Mouse (Mus musculus) brown adipose tissue, adult 24 weeks (tissue): ENCODE data around the gene Zc3h7a. TPM values are rescaled to one million over a fixed set of nuclear protein-coding genes. Genes with fewer than 3 reads are reported as not detected.

ENCODE experiments used
- H3K27ac ChIP-seq: fragments of 200-500 bp; replicated peaks from 2 replicates; pipeline ENCODE4 v1.5.1; 2012; ENCODE audit warnings: low read depth, mild to moderate bottlenecking, low read length
- H3K4me1 ChIP-seq: fragments of 200-500 bp; 2 replicates; pipeline ENCODE4 v1.6.1; 2012; ENCODE audit warnings: low read length, mixed read lengths; ENCODE audit not compliant: control insufficient read depth, insufficient read depth, insufficient read length
- H3K4me3 ChIP-seq: fragments of 200-500 bp; 2 replicates; pipeline ENCODE4 v1.5.1; 2012; ENCODE audit warnings: low read depth, mild to moderate bottlenecking, low read length, moderate library complexity; ENCODE audit not compliant: insufficient read depth
- polyA plus RNA-seq: library from polyadenylated mRNA; stranded (reverse); fragments of >200 nt; gene quantifications from 2 replicates; pipeline ENCODE4 v1.2.4, GENCODE M21; 2012; ENCODE audit not compliant: missing spikeins, insufficient read depth, insufficient read length

Zc3h7a gene
- polyA plus RNA-seq, 1 experiment = 24.2 TPM

DNA sequence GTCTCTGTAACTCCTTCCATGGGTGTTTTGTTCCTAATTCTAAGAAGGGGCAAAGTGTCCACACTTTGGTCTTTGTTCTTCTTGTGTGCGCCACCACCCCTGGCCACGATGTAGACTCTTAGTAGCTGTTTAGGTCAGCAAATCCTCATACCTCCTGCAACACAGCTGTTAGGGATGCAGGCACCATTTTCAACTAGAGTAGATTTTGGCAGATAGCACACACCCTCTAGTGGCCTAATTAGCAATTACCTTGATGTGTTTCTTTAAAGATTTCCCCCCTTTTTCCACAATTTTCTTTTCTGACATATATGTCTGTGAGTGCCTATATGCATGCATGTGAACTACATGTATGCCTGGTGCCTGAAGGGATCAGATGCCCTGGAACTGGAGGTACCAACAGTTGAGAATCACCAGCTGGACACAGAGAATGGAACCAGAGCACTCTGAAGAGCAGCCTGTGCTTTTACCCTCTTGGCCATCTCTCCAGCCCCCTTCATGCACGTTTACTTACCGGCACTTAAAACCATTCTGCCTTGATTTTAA, 66.9 kb downstream of the Zc3h7a start:
- Histone ChIP-seq H3K27ac (no peak overlapping the region), H3K4me3 (no peak overlapping the region)

DNA sequence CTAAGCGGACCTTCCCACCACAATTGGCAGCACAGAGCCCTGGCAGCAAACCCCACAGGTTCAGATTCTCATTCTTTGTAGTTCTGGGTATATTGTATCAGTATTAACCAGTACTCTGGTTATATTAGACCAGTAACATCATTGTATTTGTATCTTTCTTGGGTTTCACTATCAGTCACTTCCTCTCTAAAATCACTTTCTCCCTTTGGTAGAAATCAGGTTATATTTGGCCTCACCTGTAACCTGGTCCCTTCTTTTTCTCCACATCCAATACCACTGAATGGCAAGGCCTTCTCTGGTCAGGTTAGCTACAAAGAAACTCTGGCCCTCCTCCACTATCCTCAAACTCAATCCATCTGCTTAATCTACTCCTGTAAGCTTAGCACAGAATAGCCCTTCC, 71.3 kb downstream of the Zc3h7a start:
- no peak overlapping the region for H3K4me3 ChIP-seq
- H3K4me1 ChIP-seq = no peaks in the 10 kb centered on the region
- H3K27ac ChIP-seq = no peak overlapping the region

More for the DNA sequence above, 66.9 kb downstream of the Zc3h7a start:
- H3K4me1 ChIP-seq = no peaks in the 10 kb centered on the region

DNA sequence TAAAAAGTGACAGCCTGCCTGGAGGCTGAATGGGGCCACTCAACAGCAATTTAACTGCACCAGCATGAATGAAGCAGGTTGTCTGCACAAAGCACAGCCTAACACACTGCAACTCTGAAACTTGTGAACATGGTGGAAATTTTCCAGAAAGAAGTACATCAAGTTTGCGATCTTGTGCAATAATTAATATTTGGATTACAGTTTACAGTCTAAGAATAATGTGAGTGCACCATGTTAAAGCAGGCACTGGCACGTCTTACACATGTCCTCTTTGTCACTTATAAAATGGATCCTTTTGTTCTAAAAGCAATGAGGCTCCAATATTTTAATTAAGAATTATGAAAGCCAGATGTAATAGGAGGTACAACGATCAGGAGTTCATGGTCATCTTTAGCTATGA, 78.9 kb downstream of the Zc3h7a start:
- H3K27ac ChIP-seq = no peak overlapping the region

GRCm38 (mm10) chr16:11093717-11094386, 82.3 kb downstream of the Zc3h7a start:
- no peak overlapping the region for H3K4me3 ChIP-seq
- peaks cover 18% of the 10 kb centered on the region for H3K4me1 ChIP-seq
- H3K27ac ChIP-seq = no peak overlapping the region

More for the DNA sequence above, 78.9 kb downstream of the Zc3h7a start:
- Histone ChIP-seq H3K4me1 (peaks cover 3% of the 10 kb centered on the region; the same call in 1 of the 2 replicates), H3K4me3 (no peak overlapping the region)

DNA sequence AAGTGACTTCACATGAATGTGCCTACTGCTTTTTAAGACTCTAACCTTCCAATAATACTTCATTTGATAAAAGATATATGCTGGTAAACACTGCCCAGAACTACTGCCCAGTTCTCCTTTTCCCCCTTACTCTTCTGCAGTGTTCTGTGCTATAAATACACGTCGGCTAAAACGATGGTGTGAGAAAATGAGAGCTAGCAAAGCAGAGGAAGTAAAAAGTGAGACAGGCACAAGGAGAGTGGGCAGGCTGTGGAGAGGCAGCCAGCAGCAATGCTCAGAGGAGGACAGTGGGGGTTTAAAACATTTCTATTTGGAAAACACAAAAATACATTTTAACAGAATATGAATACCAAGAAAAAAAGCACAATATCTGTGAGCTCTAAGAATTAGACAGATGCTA, 83.7 kb downstream of the Zc3h7a start:
- no peak overlapping the region for H3K4me3 ChIP-seq
- peaks cover 18% of the 10 kb centered on the region for H3K4me1 ChIP-seq
- H3K27ac ChIP-seq = peak overlapping the region; percentile 19

GRCm38 (mm10) chr16:11092061-11092460, 84.1 kb downstream of the Zc3h7a start:
- Histone ChIP-seq H3K27ac (peak overlapping the region; percentile 76), H3K4me3 (no peak overlapping the region), H3K4me1 (peaks cover 18% of the 10 kb centered on the region)

GRCm38 (mm10) chr16:11090836-11091570, 85.2 kb downstream of the Zc3h7a start:
- Histone ChIP-seq H3K4me1 (peaks cover 18% of the 10 kb centered on the region), H3K27ac (peak overlapping the region; percentile 76; the same call in 1 of the 2 replicates), H3K4me3 (no peak overlapping the region)

- Histone ChIP-seq H3K27ac (no peak overlapping the region), H3K4me1 (peaks cover 15% of the 10 kb centered on the region), H3K4me3 (no peak overlapping the region)
Measured at GRCm38 (mm10) chr16:11086856-11087588, 89.2 kb downstream of the Zc3h7a start.

Other genes starting within 250 kb of the Zc3h7a start
- 6.4 and 7.7 TPM in 2 replicates for gene Snn, start 115.4 kb downstream of the Zc3h7a start, polyA plus RNA-seq
- gene Litaf, start 110.2 kb downstream of the Zc3h7a start, polyA plus RNA-seq = 15.6 and 17.6 TPM in 2 replicates
- 12.3 and 12.6 TPM in 2 replicates for gene Txndc11, start 41.7 kb downstream of the Zc3h7a start, polyA plus RNA-seq
- 49.0 and 53.6 TPM in 2 replicates for gene Rsl1d1, start 26.9 kb upstream of the Zc3h7a start, polyA plus RNA-seq
- gene Gspt1, start 77.9 kb upstream of the Zc3h7a start, polyA plus RNA-seq = 97.8 and 117 TPM in 2 replicates
- gene Tnfrsf17, start 137.4 kb upstream of the Zc3h7a start, polyA plus RNA-seq = not detected in 2 replicates
- 1.7 and 3.6 TPM in 2 replicates for gene Snx29, start 146.5 kb upstream of the Zc3h7a start, polyA plus RNA-seq